Mouse (Mus musculus) adrenal gland, postnatal 36 days (tissue): ENCODE data around the gene Zzef1. TPM values are rescaled to one million over a fixed set of nuclear protein-coding genes. Genes with fewer than 3 reads are reported as not detected.

Source experiments
- DNase-seq, 2 experiments: peaks; one replicate each; pipeline ENCODE4 v3.0.0; 2021; ENCODE audit warnings: mixed read lengths in 1 of 2
- total RNA-seq, 2 experiments: library from RNA; stranded (reverse); gene quantifications; 2 replicates each; pipeline ENCODE4 v1.2.3; 2021

Zzef1 gene
- total RNA-seq, 2 experiments from 2014 or later, result 35.8 to 37.7 TPM

- DNase-seq, result no peak
Observed at GRCm38 (mm10) chr11:72806556-72806955, 10.5 kb downstream of the Zzef1 start.

- no peak for DNase-seq
Observed at GRCm38 (mm10) chr11:72807992-72808391, 12.0 kb downstream of the Zzef1 start.

- no peak for DNase-seq
Observed at GRCm38 (mm10) chr11:72813687-72814086, 17.7 kb downstream of the Zzef1 start.

GRCm38 (mm10) chr11:72814188-72814587, 18.2 kb downstream of the Zzef1 start:
- DNase-seq, result no peak

- no peak for DNase-seq
Observed at GRCm38 (mm10) chr11:72816859-72817258, 20.8 kb downstream of the Zzef1 start.

- no peak for DNase-seq
Observed at GRCm38 (mm10) chr11:72818067-72818466, 22.0 kb downstream of the Zzef1 start.

GRCm38 (mm10) chr11:72821041-72821440, 25.0 kb downstream of the Zzef1 start:
- no peak for DNase-seq

GRCm38 (mm10) chr11:72829869-72830268, 33.8 kb downstream of the Zzef1 start:
- DNase-seq, result no peak

- no peak for DNase-seq
Observed at GRCm38 (mm10) chr11:72842731-72843130, 46.7 kb downstream of the Zzef1 start.

GRCm38 (mm10) chr11:72843576-72843975, 47.5 kb downstream of the Zzef1 start:
- DNase-seq, result no peak

- no peak for DNase-seq
Observed at GRCm38 (mm10) chr11:72845526-72845925, 49.5 kb downstream of the Zzef1 start.

GRCm38 (mm10) chr11:72846685-72847084, 50.7 kb downstream of the Zzef1 start:
- DNase-seq, result peak in 1 of 2 experiments; percentile 9

GRCm38 (mm10) chr11:72847831-72848628, 52.0 kb downstream of the Zzef1 start:
- DNase-seq, result no peak

- no peak for DNase-seq
Observed at GRCm38 (mm10) chr11:72850419-72851131, 54.5 kb downstream of the Zzef1 start.

- DNase-seq, result no peak
Observed at GRCm38 (mm10) chr11:72851214-72851613, 55.2 kb downstream of the Zzef1 start.

- no peak for DNase-seq
Observed at GRCm38 (mm10) chr11:72852122-72852521, 56.1 kb downstream of the Zzef1 start.

GRCm38 (mm10) chr11:72853086-72853485, 57.1 kb downstream of the Zzef1 start:
- no peak for DNase-seq

- DNase-seq, result peak; percentile 5 to 16
Observed at GRCm38 (mm10) chr11:72854251-72854650, 58.2 kb downstream of the Zzef1 start.

- DNase-seq, result no peak
Observed at GRCm38 (mm10) chr11:72856764-72857163, 60.7 kb downstream of the Zzef1 start.

GRCm38 (mm10) chr11:72861236-72861635, 65.2 kb downstream of the Zzef1 start:
- no peak for DNase-seq

GRCm38 (mm10) chr11:72866446-72866845, 70.4 kb downstream of the Zzef1 start:
- no peak for DNase-seq

GRCm38 (mm10) chr11:72872061-72872460, 76.0 kb downstream of the Zzef1 start:
- DNase-seq, result no peak

GRCm38 (mm10) chr11:72892623-72893022, 96.6 kb downstream of the Zzef1 start:
- DNase-seq, result no peak

- no peak for DNase-seq
Observed at GRCm38 (mm10) chr11:72908391-72908790, 112.4 kb downstream of the Zzef1 start.
